Mouse (Mus musculus): ENCODE measurements around the gene Kifc3. TPM values are rescaled to one million over a fixed set of nuclear protein-coding genes. Genes with fewer than 3 reads are reported as not detected.

Kifc3 gene
- polyA plus RNA-seq, 1 experiment from 2014 or later: 9.3 TPM

DNA sequence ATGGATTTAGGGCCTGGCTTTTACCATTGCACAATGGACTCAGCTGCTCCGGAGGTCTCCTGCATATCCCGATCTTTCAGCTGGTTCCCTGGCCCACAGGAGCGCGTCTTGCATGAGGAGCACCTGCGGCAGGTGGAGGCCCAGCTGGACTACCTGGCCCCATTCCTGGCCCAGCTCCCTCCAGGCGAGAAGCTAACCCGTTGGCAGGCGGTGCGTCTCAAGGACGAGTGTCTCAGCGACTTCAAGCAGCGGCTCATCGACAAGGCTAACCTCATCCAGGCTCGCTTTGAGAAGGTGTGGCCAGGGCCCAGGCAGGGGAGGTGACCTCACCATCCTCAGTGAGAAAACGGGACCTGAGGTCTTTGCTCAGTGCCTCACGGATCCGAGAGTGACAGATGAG is 126.5 kb downstream of the Kifc3 start:
- no peaks in the 10 kb centered on the region for H3K4me1 ChIP-seq (ENCODE audit: control insufficient read depth in 2 of 2, insufficient read depth in 2 of 2, low read length in 2 of 2)
- H3K9ac ChIP-seq (ENCODE audit: low read length): no peak overlapping the region
- no peaks in the 10 kb centered on the region for H3K27me3 ChIP-seq (ENCODE audit: control insufficient read depth, insufficient read depth, low read length)
- no peak for ATAC-seq (ENCODE audit: insufficient number of reproducible peaks, insufficient read depth, low FRiP score, low read depth)
- 68% methylated on average over 17 of the region's 17 CpGs for WGBS
- H3K9me3 ChIP-seq (ENCODE audit: control insufficient read depth, low read length): no peaks in the 10 kb centered on the region
- no peak overlapping the region for H3K4me3 ChIP-seq (ENCODE audit: control insufficient read depth in 1 of 2, insufficient read depth in 1 of 2, low read depth in 1 of 2, low read length in 2 of 2)
- no peak overlapping the region for H3K27ac ChIP-seq (replicated peaks in 1 of 2; ENCODE audit: control insufficient read depth in 1 of 2, insufficient read depth in 1 of 2, low read depth in 2 of 2, low read length in 2 of 2)
- no peak overlapping the region for H3K4me2 ChIP-seq (ENCODE audit: low read length)
- H3K36me3 ChIP-seq (ENCODE audit: control insufficient read depth, insufficient read depth, low read length): no peaks in the 10 kb centered on the region

DNA sequence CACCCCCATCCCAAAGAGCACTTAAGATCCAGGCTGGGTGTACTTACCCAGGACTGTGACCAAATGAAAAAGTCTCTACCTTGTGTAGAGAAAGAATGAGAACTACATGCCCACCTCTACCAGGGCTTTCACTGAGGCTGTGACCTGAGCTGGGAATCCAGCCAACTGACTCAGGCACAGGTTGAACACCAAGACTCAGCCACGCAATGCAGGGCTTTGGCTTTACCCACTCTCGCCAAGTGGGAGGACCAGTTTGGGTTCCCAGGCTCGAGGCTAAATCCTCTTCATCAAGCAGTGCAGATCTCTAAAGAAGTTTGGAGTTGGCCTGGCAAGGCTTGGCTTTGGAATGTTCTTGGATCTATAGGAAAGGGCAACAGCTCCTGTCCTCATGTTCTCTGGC is 127.1 kb downstream of the Kifc3 start:
- H3K4me1 ChIP-seq (ENCODE audit: control insufficient read depth in 2 of 2, insufficient read depth in 2 of 2, low read length in 2 of 2): no peaks in the 10 kb centered on the region
- no peak overlapping the region for H3K9ac ChIP-seq (ENCODE audit: low read length)
- H3K27me3 ChIP-seq (ENCODE audit: control insufficient read depth, insufficient read depth, low read length): no peaks in the 10 kb centered on the region
- H3K9me3 ChIP-seq (ENCODE audit: control insufficient read depth, low read length): no peaks in the 10 kb centered on the region
- ATAC-seq (ENCODE audit: insufficient number of reproducible peaks, insufficient read depth, low FRiP score, low read depth): no peak
- 67% methylated on average over 3 of the region's 3 CpGs for WGBS
- H3K36me3 ChIP-seq (ENCODE audit: control insufficient read depth, insufficient read depth, low read length): no peaks in the 10 kb centered on the region
- H3K4me3 ChIP-seq (ENCODE audit: control insufficient read depth in 1 of 2, insufficient read depth in 1 of 2, low read depth in 1 of 2, low read length in 2 of 2): no peak overlapping the region
- H3K27ac ChIP-seq (replicated peaks in 1 of 2; ENCODE audit: control insufficient read depth in 1 of 2, insufficient read depth in 1 of 2, low read depth in 2 of 2, low read length in 2 of 2): no peak overlapping the region
- no peak overlapping the region for H3K4me2 ChIP-seq (ENCODE audit: low read length)

DNA sequence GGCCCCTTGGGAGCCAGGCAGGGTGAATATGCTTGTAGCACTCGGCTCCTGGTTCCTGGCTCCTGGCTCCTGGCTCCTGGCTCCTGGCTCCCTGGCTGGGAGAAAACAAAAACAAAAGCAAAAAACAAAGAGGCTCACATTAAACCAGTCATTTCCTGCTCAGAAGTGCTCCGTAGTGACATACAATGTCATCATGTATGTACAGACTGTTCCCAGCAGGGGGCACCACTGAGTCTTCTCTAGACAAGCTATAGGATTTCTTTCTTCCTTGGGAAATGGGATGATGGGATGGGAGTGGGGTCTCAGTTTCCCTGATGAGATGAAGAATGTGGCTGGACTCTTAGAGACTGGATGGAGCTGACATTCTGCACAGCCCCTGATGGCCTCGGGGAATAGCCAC is 135.0 kb downstream of the Kifc3 start:
- Histone ChIP-seq H3K9me3 (ENCODE audit: control insufficient read depth, low read length) (no peaks in the 10 kb centered on the region), H3K27ac (replicated peaks in 1 of 2; ENCODE audit: control insufficient read depth in 1 of 2, insufficient read depth in 1 of 2, low read depth in 2 of 2, low read length in 2 of 2) (no peak overlapping the region), H3K4me3 (ENCODE audit: control insufficient read depth in 1 of 2, insufficient read depth in 1 of 2, low read depth in 1 of 2, low read length in 2 of 2) (no peak overlapping the region), H3K27me3 (ENCODE audit: control insufficient read depth, insufficient read depth, low read length) (no peaks in the 10 kb centered on the region), H3K4me2 (ENCODE audit: low read length) (no peak overlapping the region), H3K36me3 (ENCODE audit: control insufficient read depth, insufficient read depth, low read length) (no peaks in the 10 kb centered on the region), H3K9ac (ENCODE audit: low read length) (no peak overlapping the region), H3K4me1 (ENCODE audit: control insufficient read depth in 2 of 2, insufficient read depth in 2 of 2, low read length in 2 of 2) (no peaks in the 10 kb centered on the region)
- no peak for ATAC-seq (ENCODE audit: insufficient number of reproducible peaks, insufficient read depth, low FRiP score, low read depth)
- 39% methylated on average over 3 of the region's 3 CpGs for WGBS

DNA sequence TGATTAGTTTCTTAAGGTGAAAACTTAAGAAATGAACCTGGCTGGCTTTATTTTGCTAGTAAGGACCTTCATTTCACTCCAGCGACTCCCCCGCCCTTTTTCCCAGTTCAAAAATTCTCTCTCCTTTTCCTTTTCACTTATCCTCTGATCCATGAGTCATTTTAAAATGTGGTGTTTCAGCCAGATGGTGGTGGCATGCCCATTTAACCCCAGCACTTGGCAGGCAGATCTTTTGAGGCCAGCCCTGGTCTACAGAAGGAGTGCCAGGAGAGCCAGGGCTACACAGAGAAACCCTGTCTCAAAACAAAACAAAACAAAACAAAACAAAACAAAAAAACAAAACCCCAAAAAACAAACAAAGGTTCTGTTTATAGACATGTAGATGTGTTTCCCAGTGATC is 138.1 kb downstream of the Kifc3 start:
- Histone ChIP-seq H3K36me3 (ENCODE audit: control insufficient read depth, insufficient read depth, low read length) (no peaks in the 10 kb centered on the region), H3K27ac (replicated peaks in 1 of 2; ENCODE audit: control insufficient read depth in 1 of 2, insufficient read depth in 1 of 2, low read depth in 2 of 2, low read length in 2 of 2) (no peak overlapping the region), H3K4me2 (ENCODE audit: low read length) (no peak overlapping the region), H3K4me3 (ENCODE audit: control insufficient read depth in 1 of 2, insufficient read depth in 1 of 2, low read depth in 1 of 2, low read length in 2 of 2) (no peak overlapping the region), H3K9ac (ENCODE audit: low read length) (no peak overlapping the region), H3K4me1 (ENCODE audit: control insufficient read depth in 2 of 2, insufficient read depth in 2 of 2, low read length in 2 of 2) (peaks cover 0 to 2% of the 10 kb centered on the region in 2 experiments; a peak in 1 of 4 replicates), H3K27me3 (ENCODE audit: control insufficient read depth, insufficient read depth, low read length) (no peaks in the 10 kb centered on the region), H3K9me3 (ENCODE audit: control insufficient read depth, low read length) (no peaks in the 10 kb centered on the region)
- 81% methylated on average over 2 of the region's 2 CpGs for WGBS
- ATAC-seq (ENCODE audit: insufficient number of reproducible peaks, insufficient read depth, low FRiP score, low read depth): no peak

DNA sequence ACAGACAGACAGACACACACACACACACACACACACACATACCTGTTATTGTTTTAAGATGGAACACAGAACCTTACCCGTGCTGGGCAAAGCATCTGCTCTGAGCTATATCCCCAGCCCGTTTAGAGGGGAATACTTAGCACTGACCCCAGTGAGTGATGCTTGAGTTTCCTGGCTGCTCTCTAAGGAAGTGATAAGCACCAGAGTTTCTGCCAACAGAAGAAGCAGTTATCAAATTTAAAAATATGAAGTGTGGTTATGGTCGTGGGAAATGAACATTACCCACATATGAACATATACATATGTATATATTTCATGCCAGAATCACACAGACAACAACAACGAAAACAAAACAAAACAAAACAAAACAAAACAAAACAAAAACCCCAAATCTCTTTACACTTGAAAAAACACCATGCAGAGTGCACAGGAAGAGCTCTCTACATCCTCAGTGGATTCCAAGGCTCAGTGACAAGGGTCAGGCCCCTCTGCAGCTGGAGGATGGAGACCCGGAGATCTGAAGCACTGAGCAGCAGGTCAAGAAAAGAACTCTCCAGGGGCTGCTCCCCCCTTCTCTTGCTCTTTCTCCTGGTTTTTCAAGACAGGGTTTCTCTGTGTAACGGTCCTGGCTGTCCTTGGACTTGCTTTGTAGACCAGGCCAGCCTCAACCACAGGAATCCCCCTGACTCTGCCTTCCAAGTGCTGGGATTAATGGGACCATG is 142.6 kb downstream of the Kifc3 start:
- Histone ChIP-seq H3K4me3 (ENCODE audit: control insufficient read depth in 1 of 2, insufficient read depth in 1 of 2, low read depth in 1 of 2, low read length in 2 of 2) (no peak overlapping the region), H3K27ac (replicated peaks in 1 of 2; ENCODE audit: control insufficient read depth in 1 of 2, insufficient read depth in 1 of 2, low read depth in 2 of 2, low read length in 2 of 2) (peak overlapping the region; percentile 34 to 49; a peak in 3 of 4 replicates), H3K27me3 (ENCODE audit: control insufficient read depth, insufficient read depth, low read length) (no peaks in the 10 kb centered on the region), H3K4me1 (ENCODE audit: control insufficient read depth in 2 of 2, insufficient read depth in 2 of 2, low read length in 2 of 2) (peaks cover 2 to 5% of the 10 kb centered on the region in 2 experiments; a peak in 2 of 4 replicates), H3K4me2 (ENCODE audit: low read length) (no peak overlapping the region), H3K9me3 (ENCODE audit: control insufficient read depth, low read length) (no peaks in the 10 kb centered on the region), H3K36me3 (ENCODE audit: control insufficient read depth, insufficient read depth, low read length) (no peaks in the 10 kb centered on the region), H3K9ac (ENCODE audit: low read length) (no peak overlapping the region)
- no peak for ATAC-seq (ENCODE audit: insufficient number of reproducible peaks, insufficient read depth, low FRiP score, low read depth)
- WGBS: 43% methylated on average over 6 of the region's 6 CpGs

DNA sequence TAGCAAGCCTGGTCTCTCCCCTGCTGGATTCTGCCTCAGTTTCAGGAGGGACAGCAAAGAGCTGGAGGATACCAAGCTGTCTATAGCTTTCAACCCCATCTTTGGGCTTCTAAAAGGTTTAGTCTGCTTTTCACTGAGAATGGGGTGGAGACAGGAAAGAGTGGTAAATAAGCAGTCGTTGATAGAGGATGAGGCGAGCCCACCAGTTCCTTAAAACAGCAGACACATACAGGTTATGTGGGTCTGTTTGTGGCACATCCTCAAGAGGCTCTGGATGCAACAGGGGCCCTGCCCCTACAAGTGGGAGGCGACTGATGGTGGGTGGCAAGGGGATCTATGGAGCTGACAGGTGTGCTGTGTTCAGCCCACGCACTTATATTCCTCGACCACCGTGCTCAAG is 144.0 kb downstream of the Kifc3 start:
- ATAC-seq (ENCODE audit: insufficient number of reproducible peaks, insufficient read depth, low FRiP score, low read depth): no peak
- Histone ChIP-seq H3K9ac (ENCODE audit: low read length) (no peak overlapping the region), H3K4me3 (ENCODE audit: control insufficient read depth in 1 of 2, insufficient read depth in 1 of 2, low read depth in 1 of 2, low read length in 2 of 2) (no peak overlapping the region), H3K27ac (replicated peaks in 1 of 2; ENCODE audit: control insufficient read depth in 1 of 2, insufficient read depth in 1 of 2, low read depth in 2 of 2, low read length in 2 of 2) (no peak overlapping the region), H3K9me3 (ENCODE audit: control insufficient read depth, low read length) (no peaks in the 10 kb centered on the region), H3K36me3 (ENCODE audit: control insufficient read depth, insufficient read depth, low read length) (no peaks in the 10 kb centered on the region), H3K27me3 (ENCODE audit: control insufficient read depth, insufficient read depth, low read length) (no peaks in the 10 kb centered on the region), H3K4me2 (ENCODE audit: low read length) (no peak overlapping the region), H3K4me1 (ENCODE audit: control insufficient read depth in 2 of 2, insufficient read depth in 2 of 2, low read length in 2 of 2) (peaks cover 2 to 5% of the 10 kb centered on the region in 2 experiments; a peak in 2 of 4 replicates)
- 70% methylated on average over 6 of the region's 6 CpGs for WGBS

DNA sequence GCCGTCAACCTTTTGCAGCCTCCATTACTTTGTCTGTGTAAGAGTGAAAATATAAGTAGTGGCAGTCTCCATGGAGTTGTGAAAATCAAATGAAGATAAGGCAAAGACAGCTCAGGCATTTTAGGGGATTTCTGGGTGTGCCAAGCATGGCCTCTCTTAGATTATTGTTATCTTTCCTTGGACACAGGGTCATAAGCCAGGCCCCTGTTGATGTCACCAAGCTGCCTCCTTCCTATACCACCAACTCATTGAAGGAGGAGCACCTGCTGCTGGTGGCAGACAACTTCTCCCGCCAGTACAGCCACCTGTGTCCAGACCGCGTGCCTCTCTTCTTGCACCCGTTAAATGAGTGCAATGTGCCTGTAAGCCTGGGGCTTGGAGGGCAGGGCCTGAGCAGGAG is 146.2 kb downstream of the Kifc3 start:
- H3K4me1 ChIP-seq (ENCODE audit: control insufficient read depth in 2 of 2, insufficient read depth in 2 of 2, low read length in 2 of 2): peaks cover 2 to 5% of the 10 kb centered on the region in 2 experiments; a peak in 2 of 4 replicates
- no peaks in the 10 kb centered on the region for H3K9me3 ChIP-seq (ENCODE audit: control insufficient read depth, low read length)
- no peak for ATAC-seq (ENCODE audit: insufficient number of reproducible peaks, insufficient read depth, low FRiP score, low read depth)
- no peak overlapping the region for H3K4me3 ChIP-seq (ENCODE audit: control insufficient read depth in 1 of 2, insufficient read depth in 1 of 2, low read depth in 1 of 2, low read length in 2 of 2)
- no peak overlapping the region for H3K9ac ChIP-seq (ENCODE audit: low read length)
- WGBS: 79% methylated on average over 5 of the region's 5 CpGs
- H3K27ac ChIP-seq (replicated peaks in 1 of 2; ENCODE audit: control insufficient read depth in 1 of 2, insufficient read depth in 1 of 2, low read depth in 2 of 2, low read length in 2 of 2): no peak overlapping the region
- no peaks in the 10 kb centered on the region for H3K36me3 ChIP-seq (ENCODE audit: control insufficient read depth, insufficient read depth, low read length)
- no peaks in the 10 kb centered on the region for H3K27me3 ChIP-seq (ENCODE audit: control insufficient read depth, insufficient read depth, low read length)
- no peak overlapping the region for H3K4me2 ChIP-seq (ENCODE audit: low read length)

Measured in heart, embryonic 14.5 days (tissue).